Mouse (Mus musculus) stomach, postnatal 0 days (tissue): Measurements from ENCODE around the gene Foxn3.

Experiments used
- CTCF ChIP-seq: IDR thresholded peaks from 2 replicates; pipeline ENCODE4 v1.5.1; 2016; ENCODE audit warnings: antibody characterized with exemption, low read depth, mild to moderate bottlenecking, moderate library complexity
- EP300 ChIP-seq: optimal IDR thresholded peaks from 2 replicates; pipeline ENCODE3; 2016; ENCODE audit warnings: antibody characterized with exemption

GRCm38 (mm10) chr12:99285656-99286055 lies 277.7 kb downstream of the Foxn3 start:
- TF ChIP-seq CTCF: no peak
- no peak for TF ChIP-seq EP300
